Mouse (Mus musculus): ENCODE results near the gene Olfr31.

Gene Olfr31

GRCm38 (mm10) chr14:14354511-14355359, 32.1 kb downstream of the Olfr31 start:
- DNase-seq (ENCODE audit: low read depth, low spot score) = peak; percentile 46

GRCm38 (mm10) chr14:14355360-14355646, 32.7 kb downstream of the Olfr31 start:
- peak; percentile 54 for DNase-seq (ENCODE audit: low read depth, low spot score)

Data from ZHBTc4 (cell line).